Mouse (Mus musculus): ENCODE measurements around the gene Fbxl22.

- TF ChIP-seq POLR2A (IDR thresholded peaks at IDR 0.05; ENCODE audit: control insufficient read depth, extremely low read depth, insufficient read depth, low read length, poor library complexity) (no peak), CTCF (IDR thresholded peaks at IDR 0.05; ENCODE audit: borderline replicate concordance, control insufficient read depth, extremely low read depth, insufficient read depth, low read length, poor library complexity) (no peak)
Observed at GRCm38 (mm10) chr9:66508890-66509399, 5.4 kb downstream of the Fbxl22 start.
